Mouse (Mus musculus): ENCODE results near the gene Tns3. TPM values are rescaled to one million over a fixed set of nuclear protein-coding genes. Genes with fewer than 3 reads are reported as not detected.
A peak's percentile ranks its signal among the peaks of the same experiment; 100 is the strongest.

Tns3 gene
- polyA plus RNA-seq, 1 experiment from 2014 or later: 49.6 TPM

- no peak for ATAC-seq (ENCODE audit: insufficient number of reproducible peaks, insufficient read depth, low FRiP score, low TSS enrichment, low read depth)
- H3K27ac ChIP-seq: peak overlapping the region; percentile 36
- H3K4me1 ChIP-seq (replicated peaks): peaks cover 16% of the 10 kb centered on the region
- no peaks in the 10 kb centered on the region for H3K27me3 ChIP-seq
- no peak overlapping the region for H3K4me2 ChIP-seq
- no peaks in the 10 kb centered on the region for H3K9me3 ChIP-seq
- H3K9ac ChIP-seq (replicated peaks): no peak overlapping the region
- no peaks in the 10 kb centered on the region for H3K36me3 ChIP-seq
- no peak overlapping the region for H3K4me3 ChIP-seq (replicated peaks)
- WGBS: 20% methylated on average over 7 of the region's 7 CpGs
These were observed 16.3 kb upstream of the Tns3 start for GRCm38 (mm10) chr11:8680650-8681049.

- ATAC-seq (ENCODE audit: insufficient number of reproducible peaks, insufficient read depth, low FRiP score, low TSS enrichment, low read depth): no peak
- Histone ChIP-seq H3K9me3 (no peaks in the 10 kb centered on the region), H3K4me3 (replicated peaks) (no peak overlapping the region), H3K4me2 (no peak overlapping the region), H3K27me3 (no peaks in the 10 kb centered on the region), H3K27ac (no peak overlapping the region), H3K36me3 (no peaks in the 10 kb centered on the region), H3K9ac (replicated peaks) (no peak overlapping the region), H3K4me1 (replicated peaks) (peaks cover 11% of the 10 kb centered on the region)
- WGBS: 92% methylated on average over 5 of the region's 5 CpGs
These were observed 14.9 kb upstream of the Tns3 start for GRCm38 (mm10) chr11:8679221-8679620.

GRCm38 (mm10) chr11:8678260-8678995, 14.1 kb upstream of the Tns3 start:
- H3K36me3 ChIP-seq: no peaks in the 10 kb centered on the region
- no peaks in the 10 kb centered on the region for H3K9me3 ChIP-seq
- WGBS: 88% methylated on average over 12 of the region's 12 CpGs
- ATAC-seq (ENCODE audit: insufficient number of reproducible peaks, insufficient read depth, low FRiP score, low TSS enrichment, low read depth): no peak
- no peak overlapping the region for H3K4me3 ChIP-seq (replicated peaks)
- H3K9ac ChIP-seq (replicated peaks): no peak overlapping the region
- H3K4me1 ChIP-seq (replicated peaks): peaks cover 11% of the 10 kb centered on the region
- H3K27ac ChIP-seq: no peak overlapping the region
- no peaks in the 10 kb centered on the region for H3K27me3 ChIP-seq
- H3K4me2 ChIP-seq: no peak overlapping the region

GRCm38 (mm10) chr11:8675701-8676474, 11.6 kb upstream of the Tns3 start:
- WGBS: 55% methylated on average over 6 of the region's 6 CpGs
- H3K4me1 ChIP-seq (replicated peaks): peaks cover 13% of the 10 kb centered on the region
- H3K9me3 ChIP-seq: no peaks in the 10 kb centered on the region
- no peak for ATAC-seq (ENCODE audit: insufficient number of reproducible peaks, insufficient read depth, low FRiP score, low TSS enrichment, low read depth)
- 0 out of 2 replicates have a peak overlapping the region, but pooled peaks have one; percentile 14 for H3K27ac ChIP-seq
- no peaks in the 10 kb centered on the region for H3K36me3 ChIP-seq
- no peaks in the 10 kb centered on the region for H3K27me3 ChIP-seq
- no peak overlapping the region for H3K9ac ChIP-seq (replicated peaks)
- no peak overlapping the region for H3K4me2 ChIP-seq
- no peak overlapping the region for H3K4me3 ChIP-seq (replicated peaks)

- Histone ChIP-seq H3K9ac (replicated peaks) (no peak overlapping the region), H3K9me3 (no peaks in the 10 kb centered on the region), H3K27me3 (no peaks in the 10 kb centered on the region), H3K4me3 (replicated peaks) (no peak overlapping the region), H3K4me2 (no peak overlapping the region), H3K4me1 (replicated peaks) (peaks cover 7% of the 10 kb centered on the region; the same call in 1 of the 2 replicates), H3K36me3 (no peaks in the 10 kb centered on the region), H3K27ac (no peak overlapping the region)
- 88% methylated on average over 3 of the region's 3 CpGs for WGBS
- no peak for ATAC-seq (ENCODE audit: insufficient number of reproducible peaks, insufficient read depth, low FRiP score, low TSS enrichment, low read depth)
These were observed 10.3 kb upstream of the Tns3 start for GRCm38 (mm10) chr11:8674549-8675149.

GRCm38 (mm10) chr11:8671698-8672097, 7.4 kb upstream of the Tns3 start:
- H3K9ac ChIP-seq (replicated peaks): no peak overlapping the region
- 65% methylated on average over 4 of the region's 4 CpGs for WGBS
- peaks cover 5% of the 10 kb centered on the region for H3K9me3 ChIP-seq
- H3K4me1 ChIP-seq (replicated peaks): peaks cover 11% of the 10 kb centered on the region
- no peak overlapping the region for H3K27ac ChIP-seq
- H3K4me3 ChIP-seq (replicated peaks): no peak overlapping the region
- no peaks in the 10 kb centered on the region for H3K36me3 ChIP-seq
- H3K4me2 ChIP-seq: no peak overlapping the region
- H3K27me3 ChIP-seq: no peaks in the 10 kb centered on the region
- no peak for ATAC-seq (ENCODE audit: insufficient number of reproducible peaks, insufficient read depth, low FRiP score, low TSS enrichment, low read depth)

GRCm38 (mm10) chr11:8669138-8669537, 4.8 kb upstream of the Tns3 start:
- H3K9me3 ChIP-seq: peaks cover 5% of the 10 kb centered on the region
- no peak overlapping the region for H3K27ac ChIP-seq
- H3K36me3 ChIP-seq: no peaks in the 10 kb centered on the region
- ATAC-seq (ENCODE audit: insufficient number of reproducible peaks, insufficient read depth, low FRiP score, low TSS enrichment, low read depth): no peak
- H3K4me1 ChIP-seq (replicated peaks): peaks cover 31% of the 10 kb centered on the region
- WGBS: 85% methylated on average over 2 of the region's 2 CpGs
- no peaks in the 10 kb centered on the region for H3K27me3 ChIP-seq
- H3K9ac ChIP-seq (replicated peaks): no peak overlapping the region
- H3K4me2 ChIP-seq: no peak overlapping the region
- no peak overlapping the region for H3K4me3 ChIP-seq (replicated peaks)

GRCm38 (mm10) chr11:8664797-8665196, 462 bp upstream of the Tns3 start:
- H3K4me2 ChIP-seq: peak overlapping the region; percentile 82
- WGBS: 34% methylated on average over 5 of the region's 5 CpGs

GRCm38 (mm10) chr11:8663444-8664392, 617 bp downstream of the Tns3 start:
- peak; percentile 39 for ATAC-seq (ENCODE audit: insufficient number of reproducible peaks, insufficient read depth, low FRiP score, low TSS enrichment, low read depth)
- WGBS: under 1% methylated on average over 52 of the region's 52 CpGs
- no peaks in the 10 kb centered on the region for H3K27me3 ChIP-seq

More at GRCm38 (mm10) chr11:8664797-8665196, 462 bp upstream of the Tns3 start:
- peaks cover 57% of the 10 kb centered on the region for H3K4me1 ChIP-seq (replicated peaks)
- H3K27ac ChIP-seq: peak overlapping the region; percentile 96
- peak overlapping the region; percentile 82 for H3K4me3 ChIP-seq (replicated peaks)
- H3K27me3 ChIP-seq: no peaks in the 10 kb centered on the region
- H3K36me3 ChIP-seq: peaks cover 11% of the 10 kb centered on the region
- H3K9me3 ChIP-seq: peaks cover 5% of the 10 kb centered on the region
- no peak for ATAC-seq (ENCODE audit: insufficient number of reproducible peaks, insufficient read depth, low FRiP score, low TSS enrichment, low read depth)
- H3K9ac ChIP-seq (replicated peaks): peak overlapping the region; percentile 95

GRCm38 (mm10) chr11:8662706-8663429, 1.5 kb downstream of the Tns3 start:
- WGBS: 18% methylated on average over 4 of the region's 4 CpGs
- H3K27ac ChIP-seq: peak overlapping the region; percentile 96
- peaks cover 5% of the 10 kb centered on the region; the same call in 1 of the 2 replicates for H3K9me3 ChIP-seq
- H3K36me3 ChIP-seq: peaks cover 14% of the 10 kb centered on the region
- no peak for ATAC-seq (ENCODE audit: insufficient number of reproducible peaks, insufficient read depth, low FRiP score, low TSS enrichment, low read depth)
- peak overlapping the region; percentile 82 for H3K4me3 ChIP-seq (replicated peaks)
- peak overlapping the region; percentile 95 for H3K9ac ChIP-seq (replicated peaks)
- no peaks in the 10 kb centered on the region for H3K27me3 ChIP-seq
- peak overlapping the region; percentile 82 for H3K4me2 ChIP-seq
- H3K4me1 ChIP-seq (replicated peaks): peaks cover 77% of the 10 kb centered on the region

More at GRCm38 (mm10) chr11:8663444-8664392, 617 bp downstream of the Tns3 start:
- H3K36me3 ChIP-seq: peaks cover 11% of the 10 kb centered on the region
- peaks cover 5% of the 10 kb centered on the region for H3K9me3 ChIP-seq
- H3K9ac ChIP-seq (replicated peaks): peak overlapping the region; percentile 95
- H3K4me3 ChIP-seq (replicated peaks): peak overlapping the region; percentile 82
- peak overlapping the region; percentile 82 for H3K4me2 ChIP-seq
- H3K4me1 ChIP-seq (replicated peaks): peaks cover 68% of the 10 kb centered on the region
- H3K27ac ChIP-seq: peak overlapping the region; percentile 96

Data from limb, embryonic 12.5 days (tissue).